Mouse (Mus musculus): ENCODE results near the gene Klf3. TPM values are rescaled to one million over a fixed set of nuclear protein-coding genes. Genes with fewer than 3 reads are reported as not detected.

The Klf3 gene
- 20.9 and 22.9 TPM in 2 replicates for polyA plus RNA-seq (2012; rRNA removed)

GRCm38 (mm10) chr5:64802795-64803719, at the start of gene Klf3:
Klf3 (plus strand) TSS chr5:64803388.

Other genes with a start within 250 kb of the Klf3 start
- gene Tlr1, start 130.2 kb downstream of the Klf3 start, polyA plus RNA-seq (2012; rRNA removed) = 2.0 and 2.1 TPM in 2 replicates
- gene Tlr6, start 156.7 kb downstream of the Klf3 start, polyA plus RNA-seq (2012; rRNA removed) = 0.66 and 1.1 TPM in 2 replicates
- 16.8 and 18.3 TPM in 2 replicates for gene Fam114a1, start 166.7 kb downstream of the Klf3 start, polyA plus RNA-seq (2012; rRNA removed)

Data from liver, embryonic 18 days (tissue).